Mouse (Mus musculus) ES-Bruce4 (cell line): ENCODE measurements around the gene Egln1. TPM values are rescaled to one million over a fixed set of nuclear protein-coding genes. Genes with fewer than 3 reads are reported as not detected.

ENCODE experiments used
- H3K27ac ChIP-seq: 2 replicates; pipeline ENCODE4 v1.5.1; 2012; ENCODE audit warnings: low read length, inconsistent platforms; ENCODE audit not compliant: insufficient read depth
- H3K27me3 ChIP-seq: 2 replicates; pipeline ENCODE4 v1.6.1; 2012; ENCODE audit warnings: mild to moderate bottlenecking, low read length, inconsistent platforms; ENCODE audit not compliant: control insufficient read depth, poor library complexity, insufficient read depth, severe bottlenecking
- H3K36me3 ChIP-seq: 2 replicates; pipeline ENCODE4 v1.6.1; 2012; ENCODE audit warnings: inconsistent platforms, mild to moderate bottlenecking, low read length, moderate library complexity; ENCODE audit not compliant: control insufficient read depth, poor library complexity, insufficient read depth, severe bottlenecking
- H3K4me1 ChIP-seq: one replicate; pipeline ENCODE4 v1.8.1; 2011; ENCODE audit warnings: low read length; ENCODE audit not compliant: control insufficient read depth, insufficient read depth
- H3K4me3 ChIP-seq: 2 replicates; pipeline ENCODE4 v1.5.1; 2011; ENCODE audit warnings: low read depth, mild to moderate bottlenecking, low read length
- H3K9ac ChIP-seq: 2 replicates; pipeline ENCODE4 v1.6.1; 2012; ENCODE audit warnings: low read depth, mild to moderate bottlenecking, inconsistent platforms; ENCODE audit not compliant: poor library complexity, severe bottlenecking
- H3K9me3 ChIP-seq: replicated peaks from 2 replicates; pipeline ENCODE4 v1.6.1; 2012; ENCODE audit warnings: mild to moderate bottlenecking, low read length, inconsistent platforms; ENCODE audit not compliant: control insufficient read depth, poor library complexity, insufficient read depth, severe bottlenecking
- CTCF ChIP-seq: IDR thresholded peaks from one replicate; pipeline ENCODE4 v1.8.1; 2011; ENCODE audit warnings: low read depth, low read length
- EP300 ChIP-seq: IDR thresholded peaks from 2 replicates; pipeline ENCODE4 v1.6.1; 2011; ENCODE audit warnings: low read depth, low read length; ENCODE audit not compliant: insufficient read depth
- POLR2A ChIP-seq: IDR thresholded peaks from one replicate; pipeline ENCODE4 v1.8.1; 2011; ENCODE audit warnings: low read length; ENCODE audit not compliant: insufficient read depth
- polyA plus RNA-seq: library from polyadenylated mRNA; stranded (reverse); fragments of >200 nt; gene quantifications from 2 replicates; pipeline ENCODE4 v1.2.4, GENCODE M21; 2011; ENCODE audit warnings: low read depth; ENCODE audit not compliant: missing spikeins, insufficient read depth, insufficient read length

Egln1 gene
- polyA plus RNA-seq, 1 experiment = 20.3 TPM

- H3K27me3 ChIP-seq = no peaks in the 10 kb centered on the region
- H3K36me3 ChIP-seq = no peaks in the 10 kb centered on the region
- H3K4me3 ChIP-seq = no peak overlapping the region
- no peak overlapping the region for H3K9ac ChIP-seq
- no peak overlapping the region for H3K27ac ChIP-seq
- H3K4me1 ChIP-seq = no peaks in the 10 kb centered on the region
- peaks cover 4% of the 10 kb centered on the region; the same call in 1 of the 2 replicates for H3K9me3 ChIP-seq
- TF ChIP-seq CTCF = no peak
- TF ChIP-seq POLR2A = no peak
- no peak for TF ChIP-seq EP300
These were observed 28.9 kb upstream of the Egln1 start for GRCm38 (mm10) chr8:124978026-124978425.

GRCm38 (mm10) chr8:124976211-124976610 is 27.1 kb upstream of the Egln1 start:
- Histone ChIP-seq H3K36me3 (no peaks in the 10 kb centered on the region), H3K9ac (no peak overlapping the region), H3K27ac (no peak overlapping the region), H3K4me1 (no peaks in the 10 kb centered on the region), H3K9me3 (peaks cover 4% of the 10 kb centered on the region; the same call in 1 of the 2 replicates), H3K27me3 (no peaks in the 10 kb centered on the region), H3K4me3 (no peak overlapping the region)
- TF ChIP-seq CTCF = no peak
- no peak for TF ChIP-seq POLR2A
- no peak for TF ChIP-seq EP300

- no peaks in the 10 kb centered on the region for H3K27me3 ChIP-seq
- no peaks in the 10 kb centered on the region for H3K9me3 ChIP-seq
- H3K4me1 ChIP-seq = no peaks in the 10 kb centered on the region
- no peak overlapping the region for H3K27ac ChIP-seq
- H3K36me3 ChIP-seq = no peaks in the 10 kb centered on the region
- TF ChIP-seq CTCF (no peak), EP300 (no peak), POLR2A (no peak)
- H3K9ac ChIP-seq = no peak overlapping the region
- H3K4me3 ChIP-seq = no peak overlapping the region
These were observed 25.1 kb upstream of the Egln1 start for GRCm38 (mm10) chr8:124974254-124974653.

- no peak overlapping the region for H3K4me3 ChIP-seq
- no peaks in the 10 kb centered on the region for H3K36me3 ChIP-seq
- H3K27ac ChIP-seq = no peak overlapping the region
- H3K9ac ChIP-seq = no peak overlapping the region
- no peaks in the 10 kb centered on the region for H3K27me3 ChIP-seq
- no peaks in the 10 kb centered on the region for H3K4me1 ChIP-seq
- H3K9me3 ChIP-seq = no peaks in the 10 kb centered on the region
- TF ChIP-seq EP300 (no peak), CTCF (no peak), POLR2A (no peak)
These were observed 24.1 kb upstream of the Egln1 start for GRCm38 (mm10) chr8:124973221-124973620.

GRCm38 (mm10) chr8:124970312-124970933 is 21.3 kb upstream of the Egln1 start:
- H3K27ac ChIP-seq = no peak overlapping the region
- H3K9ac ChIP-seq = no peak overlapping the region
- H3K4me1 ChIP-seq = no peaks in the 10 kb centered on the region
- TF ChIP-seq CTCF (no peak), EP300 (no peak)
- H3K36me3 ChIP-seq = no peaks in the 10 kb centered on the region
- H3K27me3 ChIP-seq = no peaks in the 10 kb centered on the region
- no peak overlapping the region for H3K4me3 ChIP-seq
- no peaks in the 10 kb centered on the region; the same call in 1 of the 2 replicates for H3K9me3 ChIP-seq

GRCm38 (mm10) chr8:124964966-124965365 is 15.8 kb upstream of the Egln1 start:
- H3K27me3 ChIP-seq = no peaks in the 10 kb centered on the region
- H3K9me3 ChIP-seq = no peaks in the 10 kb centered on the region; the same call in 1 of the 2 replicates
- H3K27ac ChIP-seq = no peak overlapping the region
- H3K9ac ChIP-seq = no peak overlapping the region
- H3K4me3 ChIP-seq = no peak overlapping the region
- H3K36me3 ChIP-seq = no peaks in the 10 kb centered on the region
- TF ChIP-seq CTCF (no peak), POLR2A (no peak), EP300 (no peak)
- H3K4me1 ChIP-seq = no peaks in the 10 kb centered on the region
